Mouse (Mus musculus) midbrain, embryonic 14.5 days (tissue): ENCODE results near the gene Eif4a2. TPM values are rescaled to one million over a fixed set of nuclear protein-coding genes. Genes with fewer than 3 reads are reported as not detected.
A peak's percentile ranks its signal among the peaks of the same experiment; 100 is the strongest.
"Not testable (repeated sequence)": the region's sequence is repeated elsewhere in the genome, so short reads cannot be mapped to it uniquely, and the experiment has no call there.

Experiments used
- ATAC-seq: fragments of 200-750 bp; cut with Nextera tagmentation; 2 replicates; pipeline ENCODE4 v1.8.0; 2017; ENCODE audit warnings: moderate number of reproducible peaks, moderate library complexity; ENCODE audit not compliant: low FRiP score, low TSS enrichment
- DNase-seq: peaks from one replicate; pipeline ENCODE4 v3.0.0-alpha.2; 2015
- H3K27ac ChIP-seq: fragments of 300-500 bp; sonication (generic); replicated peaks from 2 replicates; pipeline ENCODE4 v1.5.1; 2014; ENCODE audit warnings: mild to moderate bottlenecking, low read depth, low read length, moderate library complexity
- H3K27me3 ChIP-seq: fragments of 300-500 bp; sonication (generic); 2 replicates; pipeline ENCODE4 v1.6.1; 2014; ENCODE audit warnings: low read length, control low read depth, mixed read lengths; ENCODE audit not compliant: control insufficient read depth, insufficient read depth
- H3K36me3 ChIP-seq: fragments of 300-500 bp; sonication (generic); 2 replicates; pipeline ENCODE4 v1.6.1; 2014; ENCODE audit warnings: low read length, control low read depth; ENCODE audit not compliant: control insufficient read depth, insufficient read depth
- H3K4me1 ChIP-seq: fragments of 300-500 bp; sonication (generic); 2 replicates; pipeline ENCODE4 v1.6.1; 2014; ENCODE audit warnings: mild to moderate bottlenecking, antibody characterized with exemption, low read length, control low read depth; ENCODE audit not compliant: control insufficient read depth, insufficient read depth
- H3K4me2 ChIP-seq: fragments of 300-500 bp; sonication (generic); 2 replicates; pipeline ENCODE4 v1.6.1; 2014; ENCODE audit warnings: mild to moderate bottlenecking, low read length, moderate library complexity
- H3K4me3 ChIP-seq: fragments of 300-500 bp; sonication (generic); replicated peaks from 2 replicates; pipeline ENCODE4 v1.5.1; 2014; ENCODE audit warnings: low read depth, low read length
- H3K9ac ChIP-seq: fragments of 300-500 bp; sonication (generic); replicated peaks from 2 replicates; pipeline ENCODE4 v1.6.1; 2014; ENCODE audit warnings: mild to moderate bottlenecking, low read length, moderate library complexity
- H3K9me3 ChIP-seq: fragments of 300-500 bp; sonication (generic); 2 replicates; pipeline ENCODE4 v1.6.1; 2016; ENCODE audit warnings: low read length, control low read depth, mixed read lengths; ENCODE audit not compliant: control insufficient read depth
- WGBS: fragments of 180-500 bp; shearing (Covaris S2); extraction: QIAGEN DNeasy Blood & Tissue Kit; methylation state at CpG from one replicate; pipeline ENCODE4 v1.1.7; 2014; 5-methylcytosine and 5-hydroxymethylcytosine counted together
- polyA plus RNA-seq: library from polyadenylated mRNA; unstranded; fragments of >200 nt; fragmentation: Nextera tagmentation; extraction: Ambion mirVana; gene quantifications from 2 replicates; pipeline ENCODE4 v1.2.1, GENCODE M21; 2014

The Eif4a2 gene
- polyA plus RNA-seq, result 337 and 373 TPM in 2 replicates

GRCm38 (mm10) chr16:23107231-23107942 is at the start of gene Eif4a2:
Gene Eif4a2, plus strand, starts transcription at chr16:23107444.
- Histone ChIP-seq H3K4me1 (peaks cover 19% of the 10 kb centered on the region), H3K4me2 (peak within 1 kb of the TSS; percentile 90), H3K9me3 (no peaks in the 10 kb centered on the region), H3K27me3 (no peaks in the 10 kb centered on the region), H3K36me3 (peaks cover 36% of the 10 kb centered on the region), H3K9ac (peak within 1 kb of the TSS; percentile 100), H3K27ac (peak within 1 kb of the TSS; percentile 99), H3K4me3 (peak within 1 kb of the TSS; percentile 97)
- peak; percentile 92 for ATAC-seq
- peak; percentile 97 for DNase-seq
- under 1% methylated on average over 71 of the region's 71 CpGs for WGBS

GRCm38 (mm10) chr16:23057668-23058447 is 49.4 kb upstream of the Eif4a2 start, which contains the start of gene Kng1:
Gene Kng1, plus strand, starts transcription at chr16:23057865.
- WGBS, result 85% methylated on average over 1 of the region's 1 CpGs
- H3K36me3 ChIP-seq, H3K4me3 ChIP-seq, H3K27me3 ChIP-seq, ATAC-seq, DNase-seq, H3K9me3 ChIP-seq, H3K4me2 ChIP-seq, H3K27ac ChIP-seq, H3K9ac ChIP-seq, H3K4me1 ChIP-seq: not testable (repeated sequence)

- ATAC-seq, DNase-seq, H3K27me3 ChIP-seq, H3K4me3 ChIP-seq, H3K4me1 ChIP-seq, H3K4me2 ChIP-seq, H3K27ac ChIP-seq, H3K9ac ChIP-seq, H3K36me3 ChIP-seq, H3K9me3 ChIP-seq: not testable (repeated sequence)
- 71% methylated on average over 4 of the region's 4 CpGs for WGBS
Measured at GRCm38 (mm10) chr16:23059630-23060029, 47.6 kb upstream of the Eif4a2 start.

- not testable (repeated sequence) for H3K36me3 ChIP-seq, H3K27me3 ChIP-seq, H3K4me1 ChIP-seq, H3K9me3 ChIP-seq, H3K4me2 ChIP-seq, H3K4me3 ChIP-seq, ATAC-seq, H3K27ac ChIP-seq, H3K9ac ChIP-seq, DNase-seq
- WGBS, result 84% methylated on average over 5 of the region's 5 CpGs
Measured at GRCm38 (mm10) chr16:23060781-23061325, 46.4 kb upstream of the Eif4a2 start.

- not testable (repeated sequence) for H3K4me1 ChIP-seq, H3K9me3 ChIP-seq, H3K9ac ChIP-seq, H3K27ac ChIP-seq, H3K4me3 ChIP-seq, H3K36me3 ChIP-seq, DNase-seq, H3K4me2 ChIP-seq, ATAC-seq, H3K27me3 ChIP-seq
- WGBS, result 88% methylated on average over 6 of the region's 6 CpGs
Measured at GRCm38 (mm10) chr16:23077516-23077915, 29.7 kb upstream of the Eif4a2 start.

GRCm38 (mm10) chr16:23087159-23087558 is 20.1 kb upstream of the Eif4a2 start:
- not testable (repeated sequence) for H3K4me1 ChIP-seq, H3K36me3 ChIP-seq, ATAC-seq, H3K27ac ChIP-seq, DNase-seq, H3K4me2 ChIP-seq, H3K9me3 ChIP-seq, H3K4me3 ChIP-seq, H3K27me3 ChIP-seq, H3K9ac ChIP-seq
- WGBS, result 80% methylated on average over 8 of the region's 8 CpGs

- DNase-seq, result peak; percentile 66
Measured at GRCm38 (mm10) chr16:23087712-23088111, 19.5 kb upstream of the Eif4a2 start.

GRCm38 (mm10) chr16:23088491-23088890 is 18.8 kb upstream of the Eif4a2 start:
- H3K9me3 ChIP-seq, H3K4me1 ChIP-seq, H3K4me3 ChIP-seq, ATAC-seq, H3K36me3 ChIP-seq, H3K4me2 ChIP-seq, H3K27ac ChIP-seq, DNase-seq, H3K27me3 ChIP-seq, H3K9ac ChIP-seq: not testable (repeated sequence)
- 85% methylated on average over 1 of the region's 1 CpGs for WGBS

More at GRCm38 (mm10) chr16:23087712-23088111, 19.5 kb upstream of the Eif4a2 start:
- H3K27ac ChIP-seq, ATAC-seq, H3K4me2 ChIP-seq, H3K9ac ChIP-seq, H3K4me3 ChIP-seq, H3K4me1 ChIP-seq, H3K9me3 ChIP-seq, H3K27me3 ChIP-seq, H3K36me3 ChIP-seq: not testable (repeated sequence)
- WGBS, result 55% methylated on average over 4 of the region's 4 CpGs
